ENCODE assay signal across 8 mouse cellular contexts in the genomic region with DNA sequence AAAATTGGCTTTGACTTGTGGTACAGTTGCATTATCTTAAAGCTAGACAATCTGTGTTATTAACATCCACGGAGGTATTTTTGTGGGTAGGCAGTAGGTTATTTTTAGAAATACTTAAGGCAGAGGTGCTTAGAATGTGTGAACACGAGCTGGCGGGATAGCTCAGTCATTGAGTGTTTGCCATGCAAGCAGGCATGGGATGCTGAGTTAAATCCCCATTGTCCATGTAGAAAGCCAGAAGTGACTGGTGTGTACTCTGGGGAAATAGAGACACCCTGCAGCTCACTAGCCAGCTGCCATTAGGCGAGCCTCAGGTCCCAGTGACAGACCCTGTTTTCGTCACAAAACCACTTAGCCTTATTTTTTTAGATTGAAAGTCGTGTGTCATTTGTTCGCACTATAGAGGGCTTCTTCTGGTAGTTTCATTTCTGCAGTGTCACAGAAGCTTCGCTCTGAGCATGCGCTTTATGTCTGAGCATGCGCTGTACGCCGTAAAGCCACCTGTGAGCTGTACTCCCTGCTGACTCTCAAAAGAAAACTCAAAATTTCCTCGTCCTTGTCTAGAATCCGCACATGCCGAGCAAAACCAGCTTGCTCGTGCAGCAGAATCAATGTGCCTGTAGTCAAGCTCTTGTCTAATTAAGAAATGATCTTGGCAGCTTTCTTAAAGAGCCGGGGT. TPM values are rescaled to one million over a fixed set of nuclear protein-coding genes. Genes with fewer than 3 reads are reported as not detected.
DNase-seq lines count a peak whose midpoint lies in the region; ATAC-seq and TF ChIP-seq lines count a peak whose summit lies in the region.

No protein-coding gene starts in this region.

- H3K9me3 ChIP-seq in lung, embryonic 15.5 days: no peaks in the 10 kb centered on the region
- H3K9me3 ChIP-seq in lung, postnatal 0 days (ENCODE audit: low read length): no peaks in the 10 kb centered on the region

- H3K4me1 ChIP-seq in lung, embryonic 15.5 days: no peaks in the 10 kb centered on the region
- H3K4me1 ChIP-seq in lung, postnatal 0 days (ENCODE audit: insufficient read depth, low read depth, low read length): no peaks in the 10 kb centered on the region
- H3K4me1 ChIP-seq in kidney, adult 2 months (ENCODE audit: control insufficient read depth, insufficient read depth, low read length): peaks cover 15% of the 10 kb centered on the region; the same call in 1 of the 2 replicates

- TF ChIP-seq EP300 in lung, postnatal 0 days (IDR thresholded peaks at IDR 0.05): no peak

- TF ChIP-seq CTCF in lung, postnatal 0 days (IDR thresholded peaks at IDR 0.05): no peak
- TF ChIP-seq CTCF in kidney, adult 2 months (conservative IDR thresholded peaks at IDR 0.05; ENCODE audit: insufficient read depth, insufficient read length, low read depth, low read length): no peak

- DNase-seq in lung, postnatal 0 days (ENCODE audit: low spot score): no peak
- DNase-seq in layer of hippocampus, adult 9-11 months: peak; percentile 74
- DNase-seq in embryo, embryonic 10.5 days (ENCODE audit: low spot score): no peak
- no peak for DNase-seq in kidney, adult 2 months
- no peak for DNase-seq in liver

- H3K9ac ChIP-seq in lung, embryonic 15.5 days: no peak overlapping the region
- no peak overlapping the region for H3K9ac ChIP-seq in lung, postnatal 0 days (replicated peaks; ENCODE audit: low read depth)

- no peak overlapping the region for H3K27ac ChIP-seq in lung, embryonic 15.5 days
- no peak overlapping the region for H3K27ac ChIP-seq in lung, postnatal 0 days (ENCODE audit: low read length)
- no peak overlapping the region for H3K27ac ChIP-seq in kidney, adult 2 months (ENCODE audit: insufficient read depth, low read depth, low read length)

- TF ChIP-seq POLR2A in kidney, adult 2 months (IDR thresholded peaks at IDR 0.05; ENCODE audit: low read depth, low read length): no peak

- WGBS in lung, embryonic 15.5 days: 66% methylated on average over 17 of the region's 17 CpGs
- WGBS in lung, postnatal 0 days: 68% methylated on average over 17 of the region's 17 CpGs
- WGBS in kidney, adult 2 months: 78% methylated on average over 17 of the region's 17 CpGs

- no peaks in the 10 kb centered on the region for H3K36me3 ChIP-seq in lung, embryonic 15.5 days
- no peaks in the 10 kb centered on the region for H3K36me3 ChIP-seq in lung, postnatal 0 days (ENCODE audit: insufficient read depth, low read length)
- no peaks in the 10 kb centered on the region for H3K36me3 ChIP-seq in kidney, adult 2 months (ENCODE audit: control insufficient read depth, insufficient read depth, low read length)

- H3K4me3 ChIP-seq in lung, embryonic 15.5 days: no peak overlapping the region
- H3K4me3 ChIP-seq in lung, postnatal 0 days (ENCODE audit: low read depth, low read length): no peak overlapping the region
- no peak overlapping the region for H3K4me3 ChIP-seq in kidney, adult 2 months (ENCODE audit: insufficient read depth, low read depth, low read length)

- H3K4me2 ChIP-seq in lung, embryonic 15.5 days: peak overlapping the region; percentile 26
- no peak overlapping the region for H3K4me2 ChIP-seq in lung, postnatal 0 days (replicated peaks; ENCODE audit: low read depth, low read length)

- ATAC-seq in lung, embryonic 15.5 days (ENCODE audit: borderline replicate concordance, extremely low read depth, low FRiP score, low TSS enrichment): peak; percentile 31; the same call in 1 of the 2 replicates
- ATAC-seq in lung, postnatal 0 days: no peak
- peak; percentile 89 for ATAC-seq in frontal cortex, adult (ENCODE audit: low TSS enrichment)
- ATAC-seq in neutrophil, adult 5-6 weeks (ENCODE audit: extremely low read depth, insufficient number of reproducible peaks, low FRiP score, poor library complexity, severe bottlenecking): peak; percentile 65; the same call in 1 of the 2 replicates

- no peaks in the 10 kb centered on the region for H3K27me3 ChIP-seq in lung, embryonic 15.5 days
- no peaks in the 10 kb centered on the region for H3K27me3 ChIP-seq in lung, postnatal 0 days (replicated peaks; ENCODE audit: insufficient read depth, low read length)
- H3K27me3 ChIP-seq in kidney, adult 2 months (replicated peaks; ENCODE audit: control insufficient read depth, insufficient read depth, low read length): no peaks in the 10 kb centered on the region

RNA-seq across cellular contexts. Expression of gene Elovl6, which starts 58.5 kb away (rescaled TPM):
- 14.0 and 14.8 TPM in 2 replicates for polyA plus RNA-seq in lung, embryonic 15.5 days (2015; fragmentation: Nextera tagmentation; extraction: Ambion mirVana)
- polyA plus RNA-seq in lung, postnatal 0 days (2015; fragmentation: Nextera tagmentation; extraction: Ambion mirVana): 3.7 and 4.1 TPM in 2 replicates
- total RNA-seq in neutrophil, adult 5-6 weeks (2017): 1.4 and 1.7 TPM in 2 replicates
- 73.0 and 75.5 TPM in 2 replicates for polyA plus RNA-seq in kidney, adult 2 months (2012; rRNA removed)
